Mouse (Mus musculus): Measurements from ENCODE around the gene Dok7.

DNA sequence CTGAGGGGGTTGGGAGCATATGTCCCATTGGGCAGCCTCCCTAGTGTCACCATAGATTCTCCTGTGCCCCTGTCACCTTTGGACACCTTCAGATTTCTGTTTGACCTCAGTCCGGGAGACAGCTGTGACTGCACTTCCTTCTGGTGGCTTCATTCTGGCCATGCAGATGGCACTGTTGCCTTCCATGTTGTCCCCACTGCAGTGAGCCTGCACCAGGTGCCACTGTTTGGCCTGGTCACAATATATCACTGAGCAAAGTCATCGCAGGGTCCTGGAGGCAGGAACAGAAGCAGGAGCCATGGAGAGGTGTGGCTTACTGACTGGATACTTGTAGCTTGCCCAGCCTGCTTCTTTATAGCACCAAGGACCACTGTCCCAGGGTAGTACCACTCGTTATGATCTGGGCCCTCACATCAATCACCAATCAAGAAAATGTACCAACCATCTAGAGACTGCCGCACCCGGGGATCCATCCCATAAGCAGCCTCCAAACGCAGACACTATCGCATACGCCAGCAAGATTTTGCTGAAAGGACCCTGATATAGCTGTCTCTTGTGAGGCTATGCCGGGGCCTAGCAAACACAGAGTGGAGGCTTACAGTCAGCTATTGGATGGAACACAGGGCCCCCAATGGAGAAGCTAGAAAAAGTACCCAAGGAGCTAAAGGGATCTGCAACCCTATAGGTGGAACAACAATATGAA is 75.9 kb downstream of the Dok7 start:
- TF ChIP-seq CTCF (IDR thresholded peaks at IDR 0.05; ENCODE audit: control insufficient read depth, insufficient read depth, low read length): no peak
- no peak for TF ChIP-seq POLR2A (IDR thresholded peaks at IDR 0.05; ENCODE audit: borderline replicate concordance, control insufficient read depth, low read depth, low read length)

Measured in bone marrow, adult 2 months (tissue).